Mouse (Mus musculus) neural tube, postnatal 0 days (tissue): ENCODE measurements around the gene BC003965. TPM values are rescaled to one million over a fixed set of nuclear protein-coding genes. Genes with fewer than 3 reads are reported as not detected.

Source experiments
- polyA plus RNA-seq: library from polyadenylated mRNA; unstranded; fragments of >200 nt; fragmentation: Nextera tagmentation; extraction: Ambion mirVana; gene quantifications from 2 replicates; pipeline ENCODE4 v1.2.1, GENCODE M21; 2015

The BC003965 gene
- 29.8 and 30.3 TPM in 2 replicates for polyA plus RNA-seq

DNA sequence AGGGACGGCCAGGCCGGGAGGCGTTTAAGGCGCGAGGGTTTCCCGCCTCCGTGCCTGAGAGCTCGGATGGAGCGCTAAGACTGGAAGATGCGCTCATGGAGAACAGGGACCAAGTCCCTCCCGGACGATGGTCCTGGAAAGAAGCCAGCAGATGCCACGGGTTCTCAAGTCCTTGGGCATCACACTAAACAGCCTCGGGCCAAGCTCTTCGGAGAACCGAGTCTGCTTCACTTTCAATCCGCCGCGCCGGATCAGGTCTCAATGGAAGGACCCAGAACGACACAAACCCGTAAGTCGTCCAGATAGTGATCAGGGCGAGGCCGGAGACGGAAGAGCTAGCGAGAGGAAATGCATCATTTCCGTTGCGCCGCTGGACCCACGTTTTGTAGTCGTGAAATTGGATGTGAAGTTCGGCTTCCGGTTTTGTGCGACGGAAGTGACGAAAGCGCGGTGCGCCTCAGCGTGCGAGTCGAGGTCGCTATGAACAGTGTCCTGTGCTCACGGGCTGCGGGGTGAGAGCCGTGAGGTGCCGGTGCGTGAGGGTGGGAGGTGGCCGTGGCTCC, at the start of gene BC003965:
Gene BC003965, plus strand, starts transcription at position 426 of the 563 bp plus-strand sequence.

DNA sequence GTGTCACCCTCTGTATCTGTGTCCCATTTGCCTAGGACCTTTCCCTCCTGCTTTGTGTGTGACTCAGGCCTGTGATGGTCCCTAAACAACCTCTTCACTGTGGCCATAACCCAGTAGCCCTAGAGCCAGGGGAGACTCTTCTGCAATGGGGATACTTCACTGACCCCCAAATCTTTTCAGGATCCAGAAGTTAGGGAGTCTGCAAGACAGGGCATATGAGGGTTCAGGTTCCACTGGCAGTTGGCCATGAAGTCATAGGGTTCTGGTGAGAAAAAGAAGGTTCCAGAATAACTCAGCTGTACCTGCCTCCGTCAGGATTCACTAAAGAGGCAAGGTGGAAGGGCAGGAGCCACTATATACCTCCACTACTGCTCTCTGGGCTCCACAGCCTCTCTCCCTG, 22.2 kb upstream of the BC003965 start, which contains the start of gene Ccdc154:
Gene Ccdc154, plus strand, starts transcription at position 301 of the 400 bp plus-strand sequence.

DNA sequence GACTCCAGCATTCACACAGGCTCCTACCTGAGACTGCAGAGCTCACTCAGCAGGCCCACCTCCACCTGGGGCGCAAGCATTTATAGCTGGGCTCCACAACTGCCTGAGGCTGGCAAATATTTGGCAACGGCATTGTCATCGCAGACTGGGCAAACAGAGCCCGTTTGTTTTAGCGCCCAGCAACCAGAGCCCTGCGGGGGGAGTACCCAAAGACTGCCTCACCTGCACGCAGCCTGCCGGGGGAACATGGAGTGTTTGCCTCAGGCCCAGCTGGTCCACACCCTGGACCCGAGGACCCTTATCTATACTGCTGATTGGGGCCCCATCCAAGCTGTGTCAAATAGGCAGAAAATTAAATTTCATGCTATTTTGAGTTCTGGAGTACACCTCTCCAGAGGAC, 8.9 kb upstream of the BC003965 start, which contains the start of gene Gm38655:
Gene Gm38655, minus strand, starts transcription at position 61 of the 400 bp plus-strand sequence.

DNA sequence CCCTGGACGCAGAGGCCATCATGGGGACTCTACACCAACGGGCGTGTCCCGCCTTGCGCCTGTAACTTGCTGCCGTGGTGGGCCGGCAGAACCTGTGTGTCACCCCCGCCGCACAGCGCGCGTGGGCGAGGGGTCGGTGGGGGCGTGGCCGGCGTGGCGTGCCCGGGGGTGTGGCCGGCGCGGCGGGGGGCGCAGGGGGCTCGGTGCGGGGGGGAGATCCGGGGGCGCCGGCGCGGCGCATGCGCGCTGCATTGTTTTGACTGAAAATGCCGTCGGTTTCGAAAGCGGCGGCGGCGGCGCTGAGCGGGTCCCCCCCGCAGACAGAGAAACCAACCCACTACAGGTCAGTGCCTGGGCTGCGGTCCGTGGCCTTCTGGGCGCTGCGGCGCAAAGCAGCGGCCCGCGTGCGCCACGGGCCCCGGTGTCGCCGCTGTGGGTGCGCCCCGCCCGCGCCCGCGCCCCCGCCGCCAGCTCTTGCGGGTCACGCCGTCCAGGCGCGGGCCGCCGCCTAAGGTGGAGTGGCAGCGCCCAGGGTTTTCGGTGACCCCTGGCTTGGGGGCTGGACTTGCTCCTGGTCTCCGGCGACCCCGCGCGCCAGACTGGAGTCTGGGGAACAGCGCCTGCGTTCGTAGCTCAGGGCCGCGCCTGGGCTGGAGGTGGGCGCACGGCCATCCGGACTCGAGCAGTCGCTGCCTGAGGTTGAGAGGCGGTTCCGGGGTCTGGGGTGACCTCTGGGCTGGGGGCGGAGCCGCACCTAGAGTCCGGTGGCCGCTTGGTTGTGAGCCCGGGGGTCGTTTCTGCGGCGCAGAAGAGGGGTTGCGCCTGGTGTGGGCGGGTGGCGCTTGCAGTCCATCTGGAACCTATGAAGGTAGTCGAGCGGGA, 4.0 kb downstream of the BC003965 start, which contains the start of gene Unkl:
Gene Unkl, plus strand, starts transcription at position 248 of the 882 bp plus-strand sequence.

Other genes with a start within 250 kb of the BC003965 start
- 58.6 and 70.9 TPM in 2 replicates for gene Mapk8ip3, start 247.6 kb upstream of the BC003965 start, polyA plus RNA-seq
- 43.4 and 45.3 TPM in 2 replicates for gene Jpt2, start 223.9 kb upstream of the BC003965 start, polyA plus RNA-seq
- gene Cramp1l, start 168.8 kb upstream of the BC003965 start, polyA plus RNA-seq, result 5.0 and 5.6 TPM in 2 replicates
- gene Ift140, start 168.5 kb upstream of the BC003965 start, polyA plus RNA-seq, result 10.6 and 12.1 TPM in 2 replicates
- 10.5 and 10.7 TPM in 2 replicates for gene Tmem204, start 101.0 kb upstream of the BC003965 start, polyA plus RNA-seq
- gene Telo2, start 68.6 kb upstream of the BC003965 start, polyA plus RNA-seq, result 38.9 and 43.9 TPM in 2 replicates
- gene Ptx4, start 63.8 kb upstream of the BC003965 start, polyA plus RNA-seq, result 0.50 and 0.94 TPM in 2 replicates
- 19.8 and 20.7 TPM in 2 replicates for gene Clcn7, start 51.2 kb upstream of the BC003965 start, polyA plus RNA-seq
- gene Ccdc154, start 22.1 kb upstream of the BC003965 start, polyA plus RNA-seq, result not detected in 2 replicates
- gene Gm38655, start 9.1 kb upstream of the BC003965 start, polyA plus RNA-seq, result not detected in 2 replicates
- gene Unkl, start 3.8 kb downstream of the BC003965 start, polyA plus RNA-seq, result 14.4 and 15.5 TPM in 2 replicates
- 127 and 128 TPM in 2 replicates for gene Gnptg, start 55.6 kb downstream of the BC003965 start, polyA plus RNA-seq
- gene Tsr3, start 55.6 kb downstream of the BC003965 start, polyA plus RNA-seq, result 62.0 and 68.2 TPM in 2 replicates
- gene Baiap3, start 71.8 kb downstream of the BC003965 start, polyA plus RNA-seq, result 26.6 and 31.1 TPM in 2 replicates
- gene Ube2i, start 90.1 kb downstream of the BC003965 start, polyA plus RNA-seq, result 306 and 315 TPM in 2 replicates
- gene Prss34, start 113.8 kb downstream of the BC003965 start, polyA plus RNA-seq, result not detected in 2 replicates
- gene Prss28, start 124.1 kb downstream of the BC003965 start, polyA plus RNA-seq, result not detected in 2 replicates
- gene Prss29, start 134.1 kb downstream of the BC003965 start, polyA plus RNA-seq, result not detected in 2 replicates
- not detected in 2 replicates for gene Tpsab1, start 161.0 kb downstream of the BC003965 start, polyA plus RNA-seq
- gene Tpsb2, start 181.8 kb downstream of the BC003965 start, polyA plus RNA-seq, result 0.56 and 0.80 TPM in 2 replicates
- gene Tpsg1, start 184.7 kb downstream of the BC003965 start, polyA plus RNA-seq, result 0.51 and 1.2 TPM in 2 replicates
- 8.1 and 8.2 TPM in 2 replicates for gene Cacna1h, start 249.2 kb downstream of the BC003965 start, polyA plus RNA-seq